Mouse (Mus musculus) hindbrain, embryonic 11.5 days (tissue): ENCODE measurements around the gene Reck. TPM values are rescaled to one million over a fixed set of nuclear protein-coding genes. Genes with fewer than 3 reads are reported as not detected.

Experiments used
- ATAC-seq: fragments of 200-750 bp; cut with Nextera tagmentation; 2 replicates; pipeline ENCODE4 v1.8.0; 2017; ENCODE audit warnings: mild to moderate bottlenecking, moderate TSS enrichment, moderate library complexity; ENCODE audit not compliant: low FRiP score
- DNase-seq: peaks from one replicate; pipeline ENCODE4 v3.0.0-alpha.2; 2015; ENCODE audit warnings: low spot score
- H3K27ac ChIP-seq: fragments of 300-500 bp; sonication (generic); 2 replicates; pipeline ENCODE4 v1.5.1; 2014; ENCODE audit warnings: mild to moderate bottlenecking, low read depth, low read length
- H3K27me3 ChIP-seq: fragments of 300-500 bp; sonication (generic); 2 replicates; pipeline ENCODE4 v1.6.1; 2014; ENCODE audit warnings: mild to moderate bottlenecking, low read length, moderate library complexity, mixed read lengths; ENCODE audit not compliant: control insufficient read depth, insufficient read depth
- H3K36me3 ChIP-seq: fragments of 300-500 bp; sonication (generic); 2 replicates; pipeline ENCODE4 v1.6.1; 2014; ENCODE audit warnings: mild to moderate bottlenecking, low read length, moderate library complexity, mixed read lengths; ENCODE audit not compliant: control insufficient read depth, insufficient read depth
- H3K4me1 ChIP-seq: fragments of 300-500 bp; sonication (generic); replicated peaks from 2 replicates; pipeline ENCODE4 v1.6.1; 2014; ENCODE audit warnings: low read length, mixed read lengths; ENCODE audit not compliant: control insufficient read depth, insufficient read depth
- H3K4me2 ChIP-seq: fragments of 300-500 bp; sonication (generic); replicated peaks from 2 replicates; pipeline ENCODE4 v1.6.1; 2014; ENCODE audit warnings: mild to moderate bottlenecking, low read depth, low read length
- H3K4me3 ChIP-seq: fragments of 300-500 bp; sonication (generic); 2 replicates; pipeline ENCODE4 v1.5.1; 2014; ENCODE audit warnings: low read depth, low read length
- H3K9ac ChIP-seq: fragments of 300-500 bp; sonication (generic); 2 replicates; pipeline ENCODE4 v1.6.1; 2014; ENCODE audit warnings: low read depth, low read length
- H3K9me3 ChIP-seq: fragments of 300-500 bp; sonication (generic); 2 replicates; pipeline ENCODE4 v1.6.1; 2016; ENCODE audit warnings: low read length; ENCODE audit not compliant: control insufficient read depth
- WGBS: fragments of 180-500 bp; shearing (Covaris S2); extraction: QIAGEN DNeasy Blood & Tissue Kit; methylation state at CpG from one replicate; pipeline ENCODE4 v1.1.7; 2014; 5-methylcytosine and 5-hydroxymethylcytosine counted together
- polyA plus RNA-seq: library from polyadenylated mRNA; unstranded; fragments of >200 nt; fragmentation: Nextera tagmentation; extraction: Ambion mirVana; gene quantifications from 2 replicates; pipeline ENCODE4 v1.2.1, GENCODE M21; 2014

Reck gene
- polyA plus RNA-seq, 1 experiment from 2014 or later: 15.0 TPM

DNA sequence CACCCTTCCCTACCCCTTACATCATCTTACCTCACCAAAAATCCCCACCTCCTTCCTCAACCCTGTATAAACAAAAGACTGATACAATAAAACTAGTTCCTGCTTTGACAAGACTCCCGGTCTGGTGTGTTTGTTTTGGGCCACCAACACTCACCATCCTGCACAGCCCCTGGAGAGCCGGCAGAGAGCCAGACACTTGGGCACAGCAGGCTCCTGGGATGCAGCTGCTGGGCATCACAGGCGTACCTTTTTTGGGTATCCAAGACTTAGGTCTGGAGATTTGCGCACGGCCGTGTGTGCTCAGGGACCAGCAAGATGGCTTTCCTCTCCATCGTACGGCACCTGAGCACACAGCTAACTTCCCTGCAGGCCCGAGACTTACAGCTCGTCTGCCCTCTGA lies 15.4 kb upstream of the Reck start:
- ATAC-seq (no peak), DNase-seq (no peak)
- Histone ChIP-seq H3K9me3 (no peaks in the 10 kb centered on the region), H3K27me3 (no peaks in the 10 kb centered on the region), H3K36me3 (no peaks in the 10 kb centered on the region), H3K9ac (no peak overlapping the region), H3K4me3 (no peak overlapping the region), H3K27ac (no peak overlapping the region), H3K4me2 (no peak overlapping the region), H3K4me1 (no peaks in the 10 kb centered on the region; the same call in 1 of the 2 replicates)
- WGBS: 86% methylated on average over 10 of the region's 10 CpGs

DNA sequence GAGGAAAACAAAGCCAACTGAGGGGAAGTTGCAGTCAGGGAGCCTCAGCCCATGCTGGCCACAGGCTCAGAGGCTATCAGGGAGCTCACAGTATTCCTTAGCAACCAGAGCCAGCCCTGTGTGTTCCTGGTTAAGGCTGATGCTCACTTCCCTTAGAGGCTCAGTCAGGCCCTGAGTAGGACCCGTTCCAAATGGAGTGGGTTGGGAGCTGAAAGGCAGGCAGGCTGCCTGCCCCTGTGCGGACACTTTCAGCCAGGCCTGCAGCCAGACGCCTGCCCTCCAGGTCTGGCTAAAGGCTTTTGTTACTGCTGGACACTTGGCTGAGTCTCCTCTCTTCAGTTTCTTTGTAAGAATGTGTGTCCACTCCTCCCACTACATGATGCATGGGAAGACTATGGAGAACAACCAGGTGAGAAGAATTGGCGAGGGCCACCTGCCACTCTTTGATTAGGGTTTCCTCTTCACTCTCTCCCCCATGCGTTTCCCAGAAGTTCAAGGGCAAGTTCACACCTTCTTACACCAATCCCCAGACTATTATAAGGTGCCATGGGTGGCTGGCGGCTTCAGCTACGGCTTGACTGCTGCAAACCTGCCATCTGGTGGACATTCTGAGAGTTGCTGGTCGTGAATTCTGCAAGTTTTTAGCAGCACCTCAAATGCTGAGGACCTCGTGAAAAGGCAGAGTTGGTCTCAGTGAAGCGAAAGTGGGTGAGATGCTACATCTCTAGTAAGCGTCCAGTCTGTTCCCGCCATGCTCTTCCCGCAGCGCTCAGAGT lies 14.4 kb upstream of the Reck start:
- no peak overlapping the region for H3K9ac ChIP-seq
- no peaks in the 10 kb centered on the region for H3K4me1 ChIP-seq
- no peaks in the 10 kb centered on the region for H3K27me3 ChIP-seq
- 16% methylated on average over 14 of the region's 14 CpGs for WGBS
- no peak overlapping the region for H3K27ac ChIP-seq
- DNase-seq (peak; percentile 84), ATAC-seq (no peak)
- H3K9me3 ChIP-seq: no peaks in the 10 kb centered on the region
- no peaks in the 10 kb centered on the region for H3K36me3 ChIP-seq
- no peak overlapping the region for H3K4me2 ChIP-seq
- no peak overlapping the region for H3K4me3 ChIP-seq

DNA sequence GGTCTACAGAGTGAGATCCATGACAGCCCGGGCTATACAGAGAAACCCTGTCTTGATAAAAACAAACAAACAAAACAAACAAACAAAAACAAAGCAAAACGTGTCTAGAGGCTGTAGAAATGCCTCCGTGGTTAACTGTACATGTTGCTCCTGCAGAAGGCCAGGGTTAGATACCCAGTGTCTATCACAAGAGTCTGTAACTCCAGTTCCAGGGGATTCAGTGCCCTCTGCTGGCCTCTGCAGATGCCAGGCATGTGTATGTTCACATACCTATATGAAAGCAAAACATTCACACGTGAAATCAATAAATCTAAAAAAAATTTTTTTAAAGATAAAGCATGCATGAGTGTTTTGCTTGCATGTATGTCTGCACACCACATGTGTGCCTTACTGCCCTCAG lies 12.0 kb upstream of the Reck start:
- no peaks in the 10 kb centered on the region for H3K36me3 ChIP-seq
- H3K4me2 ChIP-seq: no peak overlapping the region
- no peak overlapping the region for H3K27ac ChIP-seq
- no peaks in the 10 kb centered on the region for H3K4me1 ChIP-seq
- H3K27me3 ChIP-seq: no peaks in the 10 kb centered on the region
- 65% methylated on average over 4 of the region's 4 CpGs for WGBS
- H3K4me3 ChIP-seq: no peak overlapping the region
- ATAC-seq (no peak), DNase-seq (no peak)
- no peak overlapping the region for H3K9ac ChIP-seq
- no peaks in the 10 kb centered on the region for H3K9me3 ChIP-seq

DNA sequence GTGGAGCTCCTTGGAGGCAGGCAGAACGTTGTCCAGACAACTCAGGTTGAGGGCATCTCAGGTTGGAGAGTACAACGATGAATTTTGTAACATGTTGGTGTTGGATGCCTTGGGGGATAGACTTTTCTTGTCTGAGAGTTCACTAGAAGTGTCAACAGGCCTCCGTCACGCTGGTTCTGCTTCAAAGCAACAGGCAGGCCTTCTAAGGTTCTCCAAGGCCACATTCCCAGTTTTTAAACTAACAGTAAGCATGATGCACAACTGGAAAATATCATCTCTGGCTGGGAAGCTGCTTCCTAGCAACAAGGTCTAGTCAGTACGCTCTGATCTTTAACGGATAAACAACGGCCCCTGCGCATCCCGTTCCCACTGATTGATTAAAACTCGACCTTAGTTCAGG lies 5.5 kb upstream of the Reck start:
- no peaks in the 10 kb centered on the region for H3K36me3 ChIP-seq
- no peak overlapping the region for H3K27ac ChIP-seq
- 87% methylated on average over 10 of the region's 10 CpGs for WGBS
- DNase-seq: no peak
- no peaks in the 10 kb centered on the region for H3K9me3 ChIP-seq
- no peaks in the 10 kb centered on the region for H3K4me1 ChIP-seq
- no peak overlapping the region for H3K4me3 ChIP-seq
- no peak for ATAC-seq
- no peak overlapping the region for H3K4me2 ChIP-seq
- H3K27me3 ChIP-seq: no peaks in the 10 kb centered on the region
- no peak overlapping the region for H3K9ac ChIP-seq

DNA sequence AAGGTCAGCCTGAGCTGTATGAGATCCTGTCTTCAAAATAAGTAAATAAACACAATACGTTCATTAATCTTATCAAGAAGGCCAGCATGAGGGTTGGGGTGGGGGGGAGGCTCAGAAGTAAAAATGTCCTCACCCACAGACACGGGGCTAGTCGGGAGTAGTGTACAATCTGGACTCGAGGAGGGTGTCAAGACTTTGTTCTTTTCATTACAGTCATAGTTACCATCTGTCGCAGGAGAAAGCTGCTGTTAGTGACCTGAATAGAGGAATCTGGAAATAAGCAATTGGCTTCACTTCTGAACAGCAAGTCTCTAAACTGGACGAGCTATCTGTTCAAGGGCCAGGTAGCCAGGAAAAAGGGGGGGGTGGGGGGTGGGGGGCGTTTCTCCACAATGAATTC lies 829 bp upstream of the Reck start:
- ATAC-seq: no peak
- WGBS: 58% methylated on average over 7 of the region's 7 CpGs
- Histone ChIP-seq H3K9ac (no peak overlapping the region), H3K9me3 (no peaks in the 10 kb centered on the region), H3K4me1 (no peaks in the 10 kb centered on the region; the same call in 1 of the 2 replicates), H3K4me3 (peak overlapping the region; percentile 68; the same call in 1 of the 2 replicates), H3K4me2 (peak overlapping the region; percentile 72; the same call in 1 of the 2 replicates), H3K27me3 (no peaks in the 10 kb centered on the region), H3K27ac (no peak overlapping the region), H3K36me3 (no peaks in the 10 kb centered on the region)
- DNase-seq: no peak

DNA sequence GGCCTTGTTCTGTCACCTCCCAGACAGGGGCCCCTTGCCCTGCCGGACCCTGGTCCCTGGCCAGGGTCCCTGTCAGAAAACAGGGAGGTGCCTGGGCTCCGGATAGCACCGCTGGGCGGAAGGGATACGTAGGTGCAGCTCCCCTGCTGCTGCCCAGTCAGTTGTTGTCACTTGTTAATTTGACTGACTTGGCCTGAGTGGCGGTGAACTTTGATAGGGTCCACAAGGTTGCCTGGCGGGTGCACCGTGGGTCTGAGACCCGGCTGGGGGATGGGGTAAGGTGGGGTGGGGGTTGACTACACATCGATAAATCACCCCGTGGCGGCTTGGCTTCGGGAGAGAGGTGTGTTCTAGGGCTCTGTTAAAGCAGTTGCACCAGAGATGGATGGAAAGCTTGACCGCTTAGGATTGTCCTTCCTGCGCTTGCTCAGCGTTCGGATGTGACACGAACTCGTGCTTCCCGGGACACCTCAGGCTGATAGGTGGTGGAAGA lies 635 bp downstream of the Reck start:
- no peaks in the 10 kb centered on the region for H3K9me3 ChIP-seq
- ATAC-seq: peak; percentile 79
- under 1% methylated on average over 20 of the region's 20 CpGs for WGBS
- H3K27ac ChIP-seq: peak overlapping the region; percentile 59; the same call in 1 of the 2 replicates
- no peaks in the 10 kb centered on the region; the same call in 1 of the 2 replicates for H3K4me1 ChIP-seq
- DNase-seq: peak; percentile 52
- peak overlapping the region; percentile 68 for H3K4me3 ChIP-seq
- no peaks in the 10 kb centered on the region for H3K36me3 ChIP-seq
- no peaks in the 10 kb centered on the region for H3K27me3 ChIP-seq
- H3K9ac ChIP-seq: peak overlapping the region; percentile 78
- H3K4me2 ChIP-seq: peak overlapping the region; percentile 72

DNA sequence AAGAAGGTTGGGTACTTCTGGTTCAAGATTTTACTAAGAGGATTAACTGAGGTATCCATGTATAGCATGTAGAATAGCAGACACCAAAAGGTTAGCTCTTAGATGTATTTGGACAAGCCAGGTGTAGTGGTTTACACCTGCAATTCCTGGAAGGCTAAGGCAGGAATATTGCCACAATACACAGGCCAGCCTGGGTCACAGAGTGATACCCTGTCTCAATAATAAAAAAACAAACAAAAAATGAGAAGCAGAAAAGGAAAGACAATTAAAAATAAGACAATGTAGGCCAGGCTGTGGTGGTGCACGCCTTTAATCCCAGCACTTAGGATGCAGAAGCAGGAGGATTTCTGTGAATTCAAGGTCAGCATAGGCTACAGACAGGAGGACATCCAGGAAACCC lies 1.9 kb downstream of the Reck start:
- Histone ChIP-seq H3K9me3 (no peaks in the 10 kb centered on the region), H3K4me2 (no peak overlapping the region), H3K27me3 (no peaks in the 10 kb centered on the region), H3K4me3 (no peak overlapping the region), H3K27ac (no peak overlapping the region), H3K9ac (no peak overlapping the region), H3K36me3 (no peaks in the 10 kb centered on the region), H3K4me1 (no peaks in the 10 kb centered on the region; the same call in 1 of the 2 replicates)
- DNase-seq: no peak
- WGBS: 90% methylated on average over 1 of the region's 1 CpGs
- no peak for ATAC-seq

DNA sequence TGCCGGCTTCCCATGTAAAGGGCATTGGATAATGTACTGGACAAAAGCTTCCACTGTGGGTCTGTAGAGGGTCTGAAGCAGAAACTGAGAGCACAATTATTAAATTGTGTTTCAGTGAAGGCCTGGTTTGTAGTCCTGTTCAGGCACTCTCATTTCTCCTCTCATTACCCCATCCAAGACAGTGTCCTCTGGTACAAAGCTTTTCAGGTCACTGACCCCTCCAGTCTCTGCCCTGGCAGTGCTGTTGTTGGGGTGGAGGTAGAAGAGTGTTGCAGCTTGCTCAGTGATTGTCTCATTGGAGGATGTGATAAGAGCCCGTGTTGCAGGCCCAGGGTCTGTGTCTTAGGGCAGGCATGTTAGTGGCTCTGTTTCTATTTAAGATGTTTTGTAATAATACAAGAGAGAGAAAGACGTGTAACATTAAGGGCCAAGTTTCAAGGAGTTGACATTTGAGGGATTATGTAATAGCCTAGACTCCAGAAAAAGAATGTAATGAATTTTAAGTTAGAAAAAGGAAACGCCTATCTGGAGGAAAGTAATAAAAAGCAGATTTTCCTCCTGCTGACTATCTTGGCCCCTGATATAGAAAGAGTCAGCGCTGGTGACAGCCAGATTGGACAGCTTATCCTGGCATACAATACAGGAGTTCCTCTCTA lies 2.9 kb downstream of the Reck start:
- Histone ChIP-seq H3K36me3 (no peaks in the 10 kb centered on the region), H3K27me3 (no peaks in the 10 kb centered on the region), H3K9ac (no peak overlapping the region), H3K4me3 (no peak overlapping the region), H3K4me2 (no peak overlapping the region), H3K9me3 (no peaks in the 10 kb centered on the region), H3K4me1 (no peaks in the 10 kb centered on the region; the same call in 1 of the 2 replicates), H3K27ac (no peak overlapping the region)
- DNase-seq: no peak
- 54% methylated on average over 5 of the region's 5 CpGs for WGBS
- no peak for ATAC-seq
